Mouse (Mus musculus) CH12F3 (cell line): ENCODE measurements at regions not wholly inside any gene's neighbourhood (a gene's known extent, or its start where the extent isn't known, plus 50 kb on each side); places are given as distances from the start of the nearest gene placed in this dataset.

ENCODE experiments used
- in situ Hi-C: fragments of 300-500 bp; cut with MboI; formaldehyde crosslinking; loops from 2 replicates; pipeline ENCODE4 v1.14.3; 2020; ENCODE audit warnings: low sequenced_read_pairs

- in situ Hi-C loops, result no loop called here
Observed at GRCm38 (mm10) chr6:50776931-50777495, 122.8 kb upstream of the Npvf start.

GRCm38 (mm10) chr6:50777827-50778226 is 123.6 kb upstream of the Npvf start:
- in situ Hi-C loops, result no loop called here

DNA sequence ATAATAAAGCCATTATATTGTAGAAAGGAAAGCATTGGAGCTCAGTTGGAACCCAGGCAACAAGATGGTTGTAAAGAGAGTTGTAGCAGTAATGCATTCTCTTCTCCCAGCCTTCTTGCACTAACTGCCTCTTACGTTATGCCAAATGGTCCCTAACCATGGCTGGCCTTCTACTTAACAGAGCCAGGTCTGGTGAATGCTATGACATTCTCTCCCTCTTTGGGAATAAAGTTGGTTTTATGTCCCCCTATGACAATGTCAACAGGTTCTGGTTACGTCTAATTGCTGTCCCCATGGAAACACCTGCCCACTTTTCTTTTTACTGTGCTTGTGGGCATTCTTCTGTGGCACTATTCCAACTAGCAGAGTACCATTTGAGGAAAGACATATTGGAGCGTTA is 126.4 kb upstream of the Npvf start:
- in situ Hi-C loops, result no loop called here

DNA sequence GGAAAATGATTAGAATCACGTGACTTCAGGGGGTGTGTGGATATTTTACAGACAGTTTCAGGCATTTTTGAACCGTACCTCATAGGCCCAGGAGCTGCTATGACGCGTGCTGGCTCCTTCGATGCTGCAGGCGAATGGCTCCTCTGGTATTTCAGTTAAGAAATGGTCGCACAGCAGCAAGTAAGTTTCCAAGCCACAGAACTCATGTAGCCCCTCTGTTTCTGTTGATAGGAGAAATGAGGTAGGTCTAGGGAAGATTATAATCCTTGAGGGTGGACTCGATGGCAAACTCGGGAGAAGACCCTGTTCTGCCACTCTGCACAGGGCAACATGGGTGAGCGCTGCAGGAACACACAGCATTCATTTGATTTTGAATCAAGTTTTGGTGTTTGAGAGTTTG is 127.0 kb upstream of the Npvf start:
- in situ Hi-C loops, result no loop called here

DNA sequence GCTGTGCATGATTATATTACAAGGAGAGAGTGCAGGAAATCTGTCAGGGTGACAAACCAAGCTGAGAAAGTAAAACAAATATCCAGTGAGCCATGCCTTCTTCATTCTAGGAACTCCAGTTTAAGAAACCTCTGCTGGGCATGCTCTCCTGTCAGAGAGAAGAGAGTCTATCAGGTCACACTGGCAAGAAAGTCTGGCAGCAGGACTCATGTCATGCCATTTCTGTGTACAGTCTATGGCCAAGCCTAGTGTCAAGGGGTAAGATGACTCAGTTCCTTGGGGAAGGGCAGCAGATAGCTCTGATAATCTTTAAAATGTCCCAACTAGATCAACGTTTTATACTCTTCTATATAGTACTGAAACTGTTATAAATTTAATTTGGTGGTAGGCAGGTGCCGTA is 128.0 kb upstream of the Npvf start:
- in situ Hi-C loops, result no loop called here

GRCm38 (mm10) chr6:50783494-50783893 is 129.3 kb upstream of the Npvf start:
- in situ Hi-C loops, result no loop called here

GRCm38 (mm10) chr6:50784381-50784780 is 130.1 kb upstream of the Npvf start:
- in situ Hi-C loops, result no loop called here

- in situ Hi-C loops, result no loop called here
Observed at GRCm38 (mm10) chr6:50787666-50788065, 133.4 kb upstream of the Npvf start.

GRCm38 (mm10) chr6:50799963-50800362 is 145.7 kb upstream of the Npvf start:
- in situ Hi-C loops, result no loop called here

- in situ Hi-C loops, result no loop called here
Observed at GRCm38 (mm10) chr6:50802956-50803355, 148.7 kb upstream of the Npvf start.

DNA sequence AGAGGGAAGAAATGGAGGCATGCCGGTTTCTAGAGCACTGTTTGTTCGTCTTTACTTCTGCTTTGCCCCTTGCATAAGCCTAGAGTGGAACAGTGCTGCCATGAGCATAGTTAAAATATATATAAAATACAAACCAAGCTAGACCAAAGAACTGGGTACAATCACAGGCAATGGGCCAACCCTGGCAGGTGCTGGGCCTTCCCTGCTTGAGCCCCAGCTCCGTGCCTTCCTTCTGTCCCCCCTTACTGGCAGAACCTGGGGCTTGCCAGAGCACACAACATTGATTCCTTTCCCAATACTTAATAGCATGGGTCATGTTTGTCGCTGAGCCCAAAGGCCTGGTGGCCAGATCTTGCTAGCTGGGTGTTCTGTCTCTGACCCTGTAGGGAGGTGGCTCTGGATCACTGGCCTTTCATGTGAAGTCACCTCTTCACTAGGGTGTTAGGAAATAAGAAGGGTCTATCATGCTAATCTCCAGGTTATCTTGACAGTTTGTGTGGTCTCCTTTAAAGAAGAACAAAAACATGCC is 150.3 kb upstream of the Npvf start:
- in situ Hi-C loops, result loop anchor here (5.0 kb wide), 1 partner anchor 127 kb away; no protein-coding TSS in a partner anchor

GRCm38 (mm10) chr6:50806376-50807077 is 152.3 kb upstream of the Npvf start:
- in situ Hi-C loops, result loop anchor here (5.0 kb wide), 1 partner anchor 129 kb away; no protein-coding TSS in a partner anchor

- in situ Hi-C loops, result loop anchor here (5.0 kb wide), 1 partner anchor 130 kb away; no protein-coding TSS in a partner anchor
Observed at GRCm38 (mm10) chr6:50807187-50808012, 153.2 kb upstream of the Npvf start.

DNA sequence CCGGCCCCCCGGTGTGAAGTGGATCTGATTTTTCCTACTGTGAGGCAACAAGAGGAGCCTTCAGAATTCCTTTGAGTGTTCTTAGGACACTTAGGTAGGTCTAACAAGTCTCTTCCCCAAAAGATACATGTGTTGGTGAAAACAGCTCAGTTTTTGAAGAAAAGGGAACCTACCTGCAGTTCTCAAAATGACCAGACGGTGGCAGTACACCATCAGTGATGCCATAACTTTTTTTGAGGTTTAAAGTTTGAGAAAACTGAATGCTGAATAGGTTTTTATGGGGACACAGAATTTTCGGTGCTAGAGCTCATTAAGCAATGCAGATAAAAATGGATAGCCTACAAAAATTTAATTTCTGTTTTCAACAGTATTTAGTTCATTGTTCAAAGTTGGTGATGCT is 153.9 kb upstream of the Npvf start:
- in situ Hi-C loops, result loop anchor here (5.0 kb wide), 1 partner anchor 131 kb away; no protein-coding TSS in a partner anchor

DNA sequence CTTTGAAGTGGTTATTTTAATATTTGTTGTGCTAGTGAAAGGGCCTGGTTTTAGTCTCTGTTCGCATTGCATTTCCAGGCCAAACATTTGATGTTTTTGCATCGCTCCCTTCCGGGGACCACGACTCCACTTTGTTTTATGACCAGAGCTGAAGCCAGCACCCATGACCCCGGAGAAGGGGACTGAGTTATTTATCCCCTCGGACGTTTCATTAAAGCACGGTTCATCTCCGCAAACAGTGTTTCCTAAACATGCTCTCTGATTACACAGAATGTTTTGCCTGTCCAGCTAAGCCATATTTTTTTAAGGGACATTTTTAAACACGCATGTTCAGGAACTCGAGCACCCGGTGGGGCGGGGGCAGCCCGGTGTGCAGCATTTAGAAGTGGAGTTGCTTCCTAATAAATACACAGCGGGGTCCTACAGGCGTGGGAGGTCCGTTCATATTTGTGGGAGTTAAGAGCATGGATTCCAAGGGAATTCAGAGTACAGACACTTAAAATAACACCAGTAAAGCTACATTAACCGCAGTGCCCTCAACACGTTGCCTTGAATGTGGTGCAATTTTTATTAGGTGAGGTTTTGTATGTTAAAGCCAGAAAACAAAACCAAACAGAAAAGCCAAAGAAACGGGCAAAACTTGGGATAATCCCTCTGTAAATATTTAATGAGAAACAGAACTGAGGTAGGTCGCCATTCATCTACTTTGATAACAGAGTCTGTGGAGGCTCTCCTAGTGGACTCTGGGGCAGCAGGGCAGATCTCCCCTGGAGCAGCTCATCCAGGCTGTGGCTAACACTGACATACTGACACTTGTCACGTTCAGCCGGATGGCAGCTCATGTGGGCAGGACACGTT is 154.8 kb upstream of the Npvf start:
- in situ Hi-C loops, result loop anchor here (5.0 kb wide), 1 partner anchor 132 kb away; no protein-coding TSS in a partner anchor

GRCm38 (mm10) chr6:50809669-50809983 is 155.4 kb upstream of the Npvf start:
- in situ Hi-C loops, result loop anchor here (5.0 kb wide), 1 partner anchor 132 kb away; no protein-coding TSS in a partner anchor

DNA sequence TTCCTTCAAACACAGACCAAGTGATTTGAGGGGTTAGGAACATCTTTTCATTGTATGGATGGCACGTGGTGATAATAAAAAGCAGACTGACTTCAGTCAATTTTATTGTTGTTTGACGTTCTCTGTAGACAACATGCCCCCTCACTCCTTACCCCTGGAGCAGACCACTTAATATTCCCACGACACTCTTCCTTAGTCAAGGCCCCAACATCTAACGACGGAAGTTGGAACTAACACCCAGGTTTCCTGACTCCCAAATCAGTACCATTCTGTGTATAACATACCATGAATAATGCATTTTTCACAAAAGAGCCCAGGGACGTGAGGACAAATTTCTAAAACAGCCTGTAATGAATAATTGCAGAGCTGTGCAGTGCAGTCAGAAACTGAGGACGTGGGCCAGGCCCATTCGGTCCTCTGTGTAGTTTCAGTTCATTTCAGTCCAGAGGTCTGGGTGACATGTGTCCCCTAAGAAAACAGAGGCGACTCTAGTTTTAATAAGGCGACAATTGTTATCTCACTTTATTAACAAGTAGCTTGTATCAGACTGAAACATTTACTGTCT is 160.8 kb upstream of the Npvf start:
- in situ Hi-C loops, result loop anchor here (5.0 kb wide), 2 partner anchors 117 to 352 kb away; no protein-coding TSS in a partner anchor

DNA sequence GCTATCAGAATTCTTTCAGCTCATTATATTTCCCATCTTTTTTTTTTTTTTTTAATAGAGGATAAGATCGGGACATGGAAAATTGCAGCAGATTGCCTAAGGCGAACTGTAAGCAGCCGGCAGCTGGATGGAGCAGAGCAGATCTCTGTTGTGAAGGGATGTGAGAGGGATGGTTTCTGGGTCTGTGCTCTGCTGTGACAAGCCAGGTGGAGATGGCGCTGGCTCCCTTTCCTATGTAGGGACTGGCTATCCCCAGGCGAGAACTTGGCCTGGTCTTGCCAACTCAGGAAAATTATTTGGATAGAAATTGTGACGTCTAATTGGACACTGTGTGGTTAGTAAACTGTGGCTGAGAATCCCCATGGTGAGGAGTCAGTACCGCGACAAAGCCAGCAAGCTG is 161.3 kb upstream of the Npvf start:
- in situ Hi-C loops, result no loop called here

GRCm38 (mm10) chr6:50817430-50817829 is 163.2 kb upstream of the Npvf start:
- in situ Hi-C loops, result no loop called here

DNA sequence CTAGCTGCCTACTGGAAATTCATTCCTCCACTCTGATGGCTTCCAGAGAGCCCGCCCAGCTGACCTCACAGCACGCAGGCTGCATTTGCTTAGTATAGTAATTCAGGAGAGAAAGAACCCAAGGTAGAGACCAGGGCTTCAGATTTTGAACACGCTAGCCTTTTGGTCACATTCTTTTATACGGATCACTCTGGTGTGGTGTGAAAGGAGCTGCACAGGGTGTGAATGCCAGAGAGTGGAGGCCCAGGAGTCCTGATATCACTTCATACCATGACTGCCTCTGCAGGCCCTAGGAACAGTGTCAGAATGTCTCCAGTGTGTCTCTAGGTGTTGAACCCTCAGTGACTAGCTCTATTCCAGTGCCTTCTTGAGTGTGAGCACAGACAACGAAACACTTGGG is 164.2 kb upstream of the Npvf start:
- in situ Hi-C loops, result no loop called here
